Mouse (Mus musculus): ENCODE measurements around the gene Slco1c1.
A peak's percentile ranks its signal among the peaks of the same experiment; 100 is the strongest.
"Not testable (repeated sequence)": the region's sequence is repeated elsewhere in the genome, so short reads cannot be mapped to it uniquely, and the experiment has no call there.

Slco1c1 gene

DNA sequence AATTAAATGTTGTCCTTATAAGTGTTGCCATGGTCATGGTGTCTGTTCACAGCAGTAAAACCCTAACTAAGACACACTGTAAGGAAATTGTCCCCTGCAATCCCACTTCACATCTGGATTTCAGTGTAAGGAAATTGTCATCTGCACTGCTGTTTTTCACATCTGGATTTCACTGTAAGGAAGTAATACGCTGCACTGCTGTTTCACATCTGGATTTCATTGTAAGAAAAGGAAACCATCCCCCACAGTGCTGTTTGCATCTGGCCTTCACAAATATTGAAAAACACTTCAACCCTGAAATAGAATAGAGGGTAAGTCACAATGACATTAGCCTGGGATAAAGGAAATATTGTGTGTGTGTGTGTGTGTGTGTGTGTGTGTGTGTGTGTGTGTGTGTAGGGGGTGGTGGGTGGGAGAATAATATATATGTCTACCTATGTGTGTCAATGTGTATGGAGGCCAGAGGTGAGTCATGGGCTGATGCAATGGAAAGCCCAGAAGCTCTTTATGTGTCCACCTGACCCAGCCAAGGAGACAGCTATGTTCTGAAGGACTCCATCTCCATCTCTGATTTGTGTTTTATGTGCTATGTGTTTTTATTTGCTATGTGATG lies 60.7 kb downstream of the Slco1c1 start:
- DNase-seq (ENCODE audit: low read depth, low spot score) = peak; percentile 66

DNA sequence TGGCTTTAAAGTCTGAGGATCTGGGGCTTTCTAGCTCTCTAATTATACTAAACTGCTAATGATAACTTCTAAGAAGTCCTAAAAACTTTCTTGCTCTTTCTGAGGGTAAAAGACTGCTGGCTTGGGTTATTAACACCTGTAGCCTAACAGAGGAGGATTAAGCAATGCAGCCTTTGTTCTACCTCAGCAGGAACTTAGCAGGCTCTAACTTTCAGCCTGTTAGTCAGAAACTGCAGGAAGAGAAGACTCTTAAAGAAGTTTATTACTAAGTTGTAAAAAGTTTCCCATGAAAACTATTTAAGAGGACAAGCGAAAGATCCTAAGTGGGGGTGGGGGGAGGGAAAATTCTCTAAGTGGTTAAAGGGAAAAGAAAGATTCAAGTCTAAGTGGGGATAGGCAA lies 65.8 kb downstream of the Slco1c1 start:
- peak; percentile 46 for DNase-seq (ENCODE audit: low read depth, low spot score)

DNA sequence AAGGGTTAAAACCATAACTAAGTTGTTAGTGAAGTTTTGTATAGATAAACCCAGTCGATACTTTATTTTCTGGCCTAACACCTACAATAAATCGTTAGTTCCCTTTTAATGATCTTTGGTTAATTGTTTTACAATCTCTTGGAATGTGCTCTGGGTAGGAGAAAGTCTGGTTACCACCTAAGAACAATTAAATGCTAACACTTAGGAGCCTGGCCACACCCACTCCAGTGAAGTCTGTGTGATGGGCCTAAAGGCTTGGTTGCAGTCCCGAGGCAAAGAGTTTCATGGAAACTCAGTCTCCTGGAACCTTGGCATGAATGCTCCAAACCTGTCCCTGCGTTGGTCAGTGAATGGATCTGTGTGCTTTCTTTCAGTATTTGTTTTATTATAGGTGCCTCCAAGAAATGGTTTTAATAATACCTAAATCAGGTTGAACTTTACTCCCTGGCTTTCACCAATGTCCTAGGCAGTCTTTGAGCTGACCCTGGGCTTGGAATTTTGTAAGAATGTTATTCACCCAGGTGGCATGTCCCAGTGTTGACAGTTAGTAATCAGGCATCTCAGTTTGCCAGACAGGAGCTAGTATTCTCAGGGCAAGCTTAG lies 66.5 kb downstream of the Slco1c1 start:
- not testable (repeated sequence) for DNase-seq (ENCODE audit: low read depth, low spot score)

DNA sequence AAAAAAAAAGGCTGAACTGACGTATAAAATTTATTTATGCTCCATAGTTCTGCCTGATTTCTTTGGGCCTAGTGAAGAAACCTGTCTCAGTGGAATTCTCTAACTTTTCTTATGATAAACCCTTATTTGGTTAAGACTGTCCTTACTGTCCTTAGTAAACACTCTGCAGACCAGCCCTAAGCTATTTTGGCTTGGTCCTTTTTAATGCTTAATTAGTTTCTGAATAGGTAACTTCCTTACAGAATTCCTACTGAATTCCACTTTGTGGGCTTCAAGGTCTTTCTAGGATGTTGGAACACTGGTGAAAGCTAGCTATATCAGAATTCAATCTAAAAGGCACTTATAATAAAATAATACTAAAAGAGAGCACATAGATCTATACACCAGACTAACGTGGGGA lies 71.9 kb downstream of the Slco1c1 start:
- DNase-seq (ENCODE audit: low read depth, low spot score) = no peak

DNA sequence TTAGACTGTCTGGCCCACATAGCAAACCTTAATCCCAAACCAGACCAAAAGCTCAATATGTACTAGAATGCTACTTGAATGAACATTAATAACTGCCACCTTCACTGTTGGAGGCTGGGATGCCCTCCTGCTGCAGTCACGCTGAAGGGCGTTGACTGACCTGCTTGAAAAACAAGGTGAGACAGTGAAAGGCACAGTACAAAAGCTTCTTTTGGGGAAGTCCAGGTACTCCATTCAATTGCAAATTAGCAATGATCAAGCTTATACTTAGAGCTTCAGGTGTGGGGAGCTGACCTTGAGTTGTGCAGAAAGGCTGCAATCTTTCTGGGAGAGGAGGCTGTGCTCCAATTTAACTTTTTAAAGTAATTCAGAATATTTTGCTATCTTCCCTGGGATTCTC lies 72.9 kb downstream of the Slco1c1 start:
- no peak for DNase-seq (ENCODE audit: low read depth, low spot score)

DNA sequence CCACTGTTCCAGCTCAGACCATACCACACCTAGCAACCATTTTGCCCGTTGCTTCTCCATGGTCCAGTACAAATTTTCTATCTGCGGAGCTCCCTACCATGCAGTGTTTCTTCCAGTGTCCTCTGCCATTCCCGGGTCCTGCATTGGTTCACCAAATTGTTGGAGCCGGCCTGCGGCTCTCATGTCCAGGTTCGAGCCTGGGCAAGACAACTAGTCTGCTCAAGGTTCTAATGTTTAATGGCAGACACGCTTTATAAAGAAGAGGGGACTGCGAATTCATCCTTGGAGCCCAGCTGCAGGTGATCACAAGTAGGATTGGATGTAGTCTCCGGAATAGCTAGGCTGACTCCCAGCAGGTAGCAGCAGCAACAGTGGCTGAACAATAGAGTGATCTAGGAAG lies 76.8 kb downstream of the Slco1c1 start:
- DNase-seq (ENCODE audit: low read depth, low spot score) = no peak

DNA sequence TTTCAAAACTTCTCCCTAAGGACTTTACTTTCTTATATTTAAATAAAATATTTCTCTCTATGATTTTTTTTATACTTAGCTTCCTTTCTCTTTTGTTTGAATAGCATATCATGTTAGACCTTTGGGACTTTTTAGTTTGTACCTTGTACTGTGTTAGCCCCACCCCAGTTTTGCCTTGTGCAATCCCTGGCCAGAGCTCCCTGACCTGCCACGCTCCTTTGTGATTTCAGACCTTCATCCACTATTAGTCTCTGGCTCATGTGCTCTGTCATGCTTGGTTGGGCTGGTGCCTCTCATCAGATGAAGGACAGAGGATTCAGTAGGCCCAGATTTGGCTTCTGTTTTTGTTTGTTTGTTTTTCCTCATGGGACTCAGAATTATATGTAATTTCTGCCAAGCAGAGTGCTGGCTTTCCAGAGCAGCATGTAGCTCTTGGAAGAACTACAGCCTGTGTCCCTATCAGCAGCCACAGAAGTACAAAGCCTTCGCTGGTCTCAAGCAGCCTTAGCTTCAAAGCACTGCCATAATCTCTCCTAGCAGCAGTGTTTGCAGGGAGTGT lies 86.6 kb downstream of the Slco1c1 start:
- no peak for DNase-seq (ENCODE audit: low read depth, low spot score)

DNA sequence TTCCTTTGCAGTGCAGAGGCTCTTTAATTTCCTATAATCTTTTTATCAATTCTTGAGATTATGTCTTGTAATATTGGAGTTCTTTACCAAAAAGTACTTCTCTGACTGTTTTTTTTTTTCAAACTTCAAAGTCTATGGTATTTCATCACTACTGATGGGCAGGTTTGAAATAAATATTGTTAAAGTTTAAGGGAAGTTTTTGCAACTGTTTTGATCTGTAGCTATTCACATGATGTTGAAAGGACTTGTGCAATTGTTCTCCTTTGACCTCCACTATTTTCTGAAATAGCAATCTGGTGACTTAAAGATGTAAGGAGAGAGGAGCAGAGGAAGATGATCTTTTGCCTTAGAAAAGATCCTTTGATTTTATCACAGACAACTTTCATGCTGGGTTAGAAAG lies 89.8 kb downstream of the Slco1c1 start:
- no peak for DNase-seq (ENCODE audit: low read depth, low spot score)

DNA sequence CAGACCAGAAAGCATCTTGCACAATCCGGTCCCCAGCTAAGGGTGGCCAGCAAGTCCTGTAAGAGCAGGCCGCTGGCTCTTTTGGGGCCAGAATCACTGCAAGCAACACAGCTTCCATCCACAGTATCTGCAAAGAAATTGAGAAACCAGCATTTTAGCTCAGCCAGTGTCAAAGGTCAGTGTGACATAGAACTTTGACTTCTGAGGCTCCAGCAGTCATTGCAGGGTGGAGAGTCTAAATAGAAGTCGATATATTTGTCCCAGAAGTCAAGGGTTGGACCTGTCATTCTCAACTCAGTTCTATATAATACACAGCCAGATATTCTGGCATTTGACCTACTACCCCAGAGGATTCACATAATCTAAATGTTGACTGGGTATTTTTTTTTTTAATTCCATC lies 91.2 kb downstream of the Slco1c1 start:
- DNase-seq (ENCODE audit: low read depth, low spot score) = no peak

All from forelimb bud, embryonic 11.5 days (tissue).